Mouse (Mus musculus) thymus, adult 2 months (tissue): ENCODE results near the gene Prss44. TPM values are rescaled to one million over a fixed set of nuclear protein-coding genes. Genes with fewer than 3 reads are reported as not detected.

ENCODE experiments used
- DNase-seq: peaks from one replicate; pipeline ENCODE4 v3.0.0; 2021
- H3K27ac ChIP-seq: fragments of 200-500 bp; 2 replicates; pipeline ENCODE4 v1.5.1; 2012; ENCODE audit warnings: low read length, control low read depth; ENCODE audit not compliant: control insufficient read depth, insufficient read depth
- H3K27me3 ChIP-seq: fragments of 200-500 bp; 2 replicates; pipeline ENCODE4 v1.6.1; 2012; ENCODE audit warnings: mild to moderate bottlenecking, low read length, moderate library complexity, mixed read lengths; ENCODE audit not compliant: control insufficient read depth, insufficient read depth
- H3K36me3 ChIP-seq: fragments of 200-500 bp; 2 replicates; pipeline ENCODE4 v1.6.1; 2012; ENCODE audit warnings: mild to moderate bottlenecking, low read length, moderate library complexity; ENCODE audit not compliant: control insufficient read depth, insufficient read depth
- H3K4me1 ChIP-seq: fragments of 200-500 bp; replicated peaks from 2 replicates; pipeline ENCODE4 v1.6.1; 2012; ENCODE audit warnings: low read length; ENCODE audit not compliant: control insufficient read depth, insufficient read depth
- H3K4me3 ChIP-seq: fragments of 200-500 bp; 2 replicates; pipeline ENCODE4 v1.5.1; 2012; ENCODE audit warnings: mild to moderate bottlenecking, low read length, control low read depth, moderate library complexity; ENCODE audit not compliant: control insufficient read depth, insufficient read depth
- CTCF ChIP-seq: fragments of 200-500 bp; IDR thresholded peaks from 2 replicates; pipeline ENCODE4 v1.5.1; 2012; ENCODE audit warnings: mild to moderate bottlenecking, control low read depth, low read length, moderate library complexity, borderline replicate concordance; ENCODE audit not compliant: control insufficient read depth, poor library complexity, insufficient read depth; ENCODE audit errors: extremely low read depth
- POLR2A ChIP-seq: fragments of 200-500 bp; IDR thresholded peaks from 2 replicates; pipeline ENCODE4 v1.6.1; 2012; ENCODE audit warnings: mild to moderate bottlenecking, low read length, control low read depth, moderate library complexity; ENCODE audit not compliant: control insufficient read depth, poor library complexity, insufficient read depth; ENCODE audit errors: extremely low read depth
- WGBS: fragments of 180-500 bp; shearing (Covaris S2); methylation state at CpG from one replicate; pipeline ENCODE4 v1.1.7; 2018; 5-methylcytosine and 5-hydroxymethylcytosine counted together
- polyA plus RNA-seq: library from polyadenylated mRNA; depleted of rRNA; stranded (reverse); fragments of >200 nt; gene quantifications from 2 replicates; pipeline ENCODE4 v1.2.3, GENCODE M21; 2012

The Prss44 gene
- polyA plus RNA-seq, 1 experiment, result 0.11 TPM

DNA sequence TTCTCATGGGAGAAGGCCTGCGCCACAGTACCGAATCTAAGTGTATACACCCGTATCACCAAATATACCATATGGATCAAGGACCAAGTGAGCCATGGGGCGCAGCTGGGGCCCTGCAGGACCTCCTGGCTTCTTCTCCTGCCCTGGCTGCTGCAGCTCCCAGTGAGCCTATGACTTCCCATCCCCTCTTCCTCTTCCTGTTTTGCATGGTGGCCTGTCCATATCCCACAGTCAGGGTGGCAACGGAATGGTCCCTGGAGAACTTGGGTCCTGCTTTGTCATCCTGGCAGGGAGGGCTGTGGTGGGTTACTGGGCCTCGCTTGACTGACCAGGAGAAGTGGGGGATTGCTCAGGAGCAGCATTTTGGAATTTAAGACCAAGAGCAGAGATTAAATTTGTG, 27.1 kb downstream of the Prss44 start:
- WGBS, result 94% methylated on average over 6 of the region's 6 CpGs
- no peaks in the 10 kb centered on the region for H3K27me3 ChIP-seq
- no peaks in the 10 kb centered on the region for H3K4me1 ChIP-seq
- no peak for DNase-seq
- H3K4me3 ChIP-seq, result no peak overlapping the region
- H3K36me3 ChIP-seq, result no peaks in the 10 kb centered on the region
- TF ChIP-seq POLR2A, result no peak
- no peak for TF ChIP-seq CTCF
- no peak overlapping the region for H3K27ac ChIP-seq

GRCm38 (mm10) chr9:110841438-110841837, 27.6 kb downstream of the Prss44 start:
- 24% methylated on average over 2 of the region's 2 CpGs for WGBS
- no peaks in the 10 kb centered on the region for H3K4me1 ChIP-seq
- no peak overlapping the region for H3K27ac ChIP-seq
- no peaks in the 10 kb centered on the region for H3K27me3 ChIP-seq
- no peak for DNase-seq
- TF ChIP-seq POLR2A, result no peak
- TF ChIP-seq CTCF, result no peak
- no peak overlapping the region for H3K4me3 ChIP-seq
- no peaks in the 10 kb centered on the region for H3K36me3 ChIP-seq

- no peak within 1 kb of the TSS for H3K4me3 ChIP-seq
- no peak within 1 kb of the TSS for H3K27ac ChIP-seq
- DNase-seq, result no peak
- no peaks in the 10 kb centered on the region for H3K27me3 ChIP-seq
- 97% methylated on average over 10 of the region's 10 CpGs for WGBS
- no peaks in the 10 kb centered on the region for H3K4me1 ChIP-seq
- no peaks in the 10 kb centered on the region for H3K36me3 ChIP-seq
- TF ChIP-seq POLR2A, result no peak
- no peak for TF ChIP-seq CTCF
These were observed 30.4 kb downstream of the Prss44 start, which contains the start of gene Prss46 for GRCm38 (mm10) chr9:110844206-110844605. Gene Prss46 (plus strand): TSS chr9:110844506.

- Histone ChIP-seq H3K27ac (no peak overlapping the region), H3K36me3 (no peaks in the 10 kb centered on the region), H3K4me1 (no peaks in the 10 kb centered on the region), H3K27me3 (no peaks in the 10 kb centered on the region), H3K4me3 (no peak overlapping the region)
- DNase-seq, result no peak
- WGBS, result 90% methylated on average over 7 of the region's 7 CpGs
- TF ChIP-seq POLR2A, result no peak
- no peak for TF ChIP-seq CTCF
These were observed 35.4 kb downstream of the Prss44 start for GRCm38 (mm10) chr9:110849162-110849561.

DNA sequence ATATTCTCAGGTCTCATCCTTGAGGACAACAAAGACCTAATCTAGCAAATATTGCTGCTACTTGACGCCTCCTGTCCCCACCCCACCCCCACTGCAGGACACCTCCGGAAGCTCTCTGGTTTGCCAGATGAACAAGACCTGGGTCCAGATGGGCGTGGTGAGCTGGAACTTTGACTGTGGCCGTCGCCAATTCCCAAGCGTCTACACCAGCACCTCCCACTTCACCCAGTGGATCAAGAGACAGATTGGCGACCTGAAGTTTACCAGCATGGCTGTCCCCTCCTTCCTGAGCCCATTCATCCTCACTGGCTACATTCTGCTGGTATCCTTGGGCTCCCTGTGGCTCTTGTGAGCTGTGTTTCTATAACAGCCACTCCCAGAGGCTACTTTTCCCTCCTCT, 42.1 kb downstream of the Prss44 start:
- no peak for DNase-seq
- peaks cover 8% of the 10 kb centered on the region for H3K27me3 ChIP-seq
- no peaks in the 10 kb centered on the region for H3K36me3 ChIP-seq
- no peak overlapping the region for H3K4me3 ChIP-seq
- H3K4me1 ChIP-seq, result 0 out of 2 replicates have a peak, but pooled peaks cover 8% of the 10 kb centered on the region
- 88% methylated on average over 7 of the region's 7 CpGs for WGBS
- H3K27ac ChIP-seq, result no peak overlapping the region
- TF ChIP-seq POLR2A (no peak), CTCF (no peak)

- Histone ChIP-seq H3K4me3 (no peak overlapping the region), H3K27me3 (peaks cover 8% of the 10 kb centered on the region), H3K4me1 (0 out of 2 replicates have a peak, but pooled peaks cover 8% of the 10 kb centered on the region), H3K27ac (no peak overlapping the region), H3K36me3 (no peaks in the 10 kb centered on the region)
- peak; percentile 31 for DNase-seq
- TF ChIP-seq POLR2A (no peak), CTCF (no peak)
- WGBS, result 8% methylated on average over 4 of the region's 4 CpGs
These were observed 43.1 kb downstream of the Prss44 start for GRCm38 (mm10) chr9:110856920-110857319.

DNA sequence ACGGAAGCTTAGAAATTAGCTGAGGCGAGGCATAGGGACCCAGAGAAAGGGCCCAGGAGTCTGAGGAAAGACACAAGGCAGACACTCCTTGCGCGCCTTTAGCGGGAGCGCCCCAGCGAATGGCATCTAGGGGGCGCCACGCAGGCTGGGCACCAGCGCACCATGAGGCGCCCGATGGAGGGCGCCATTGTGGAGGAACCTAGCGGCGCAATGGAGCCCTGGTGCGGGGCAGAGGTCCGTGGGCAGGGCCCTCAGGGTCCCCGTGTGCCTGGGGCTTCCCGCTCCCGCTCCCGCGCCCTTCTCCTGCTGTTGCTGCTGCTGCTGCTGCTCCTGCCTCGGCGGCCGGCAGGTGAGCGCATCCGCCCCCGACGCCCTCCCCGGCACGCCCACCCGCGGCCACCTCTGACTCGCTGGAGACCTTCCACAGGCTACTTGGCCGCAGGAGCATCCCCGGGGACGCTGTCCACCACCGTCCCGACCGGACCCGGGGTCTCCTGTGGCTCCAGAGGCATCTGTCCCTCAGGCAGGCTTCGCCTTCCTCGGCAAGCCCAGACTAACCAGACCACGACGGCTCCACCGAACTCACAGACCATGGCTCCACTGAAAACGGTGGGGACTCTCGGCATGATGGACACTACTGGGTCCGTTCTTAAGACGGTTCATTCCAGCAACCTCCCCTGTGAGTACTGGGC, 44.1 kb downstream of the Prss44 start, which contains the start of gene Prss50:
Gene Prss50 (plus strand): TSS at position 187 of the 692 bp plus-strand sequence.
- Histone ChIP-seq H3K27ac (no peak within 1 kb of the TSS), H3K4me3 (0 out of 2 replicates have a peak within 1 kb of the TSS, but pooled peaks have one; percentile 15), H3K4me1 (0 out of 2 replicates have a peak, but pooled peaks cover 8% of the 10 kb centered on the region), H3K36me3 (no peaks in the 10 kb centered on the region), H3K27me3 (peaks cover 8% of the 10 kb centered on the region)
- DNase-seq, result peak; percentile 28
- TF ChIP-seq POLR2A (no peak), CTCF (peak; percentile 82)
- 32% methylated on average over 50 of the region's 50 CpGs for WGBS
